Mouse (Mus musculus): Measurements from ENCODE around the gene Tbl2. TPM values are rescaled to one million over a fixed set of nuclear protein-coding genes. Genes with fewer than 3 reads are reported as not detected.

The Tbl2 gene
- polyA plus RNA-seq, 1 experiment from 2014 or later = 33.4 TPM

- no peak for ATAC-seq (ENCODE audit: insufficient number of reproducible peaks, low FRiP score, low TSS enrichment, low read depth)
- H3K9ac ChIP-seq = no peak overlapping the region
- H3K4me1 ChIP-seq = no peaks in the 10 kb centered on the region
- H3K27me3 ChIP-seq = no peaks in the 10 kb centered on the region
- WGBS = 81% methylated on average over 4 of the region's 4 CpGs
- peaks cover 77% of the 10 kb centered on the region for H3K36me3 ChIP-seq
- no peak overlapping the region for H3K4me2 ChIP-seq
- H3K9me3 ChIP-seq = no peaks in the 10 kb centered on the region
- no peak overlapping the region for H3K4me3 ChIP-seq
- H3K27ac ChIP-seq = no peak overlapping the region
Measured at GRCm38 (mm10) chr5:135161221-135161620, 11.8 kb downstream of the Tbl2 start.

DNA sequence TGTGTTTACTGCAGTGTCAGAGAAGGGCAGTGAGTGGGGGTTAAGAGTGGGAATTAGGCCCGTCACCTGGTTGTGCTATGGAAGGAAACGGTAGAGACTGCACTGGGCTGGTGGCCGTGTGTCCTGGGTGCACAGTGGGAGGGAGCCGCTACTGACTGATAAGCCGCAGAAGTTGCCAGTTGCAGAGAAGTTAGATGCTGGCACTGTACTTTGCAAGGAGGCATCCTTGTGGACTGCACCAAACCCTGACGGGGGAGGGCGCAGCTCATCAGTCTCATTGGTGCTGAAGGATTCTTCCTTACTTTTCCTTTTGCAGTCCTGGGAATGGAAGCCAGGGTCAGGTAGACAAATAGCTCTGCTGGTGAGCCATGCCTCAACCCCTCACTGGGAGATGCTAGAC lies 12.2 kb downstream of the Tbl2 start:
- no peak overlapping the region for H3K4me2 ChIP-seq
- no peaks in the 10 kb centered on the region for H3K4me1 ChIP-seq
- ATAC-seq (ENCODE audit: insufficient number of reproducible peaks, low FRiP score, low TSS enrichment, low read depth) = no peak
- no peak overlapping the region for H3K4me3 ChIP-seq
- no peaks in the 10 kb centered on the region for H3K9me3 ChIP-seq
- H3K9ac ChIP-seq = no peak overlapping the region
- H3K27ac ChIP-seq = no peak overlapping the region
- 87% methylated on average over 7 of the region's 7 CpGs for WGBS
- H3K36me3 ChIP-seq = peaks cover 73% of the 10 kb centered on the region
- no peaks in the 10 kb centered on the region for H3K27me3 ChIP-seq

GRCm38 (mm10) chr5:135162361-135162760 lies 12.9 kb downstream of the Tbl2 start:
- ATAC-seq (ENCODE audit: insufficient number of reproducible peaks, low FRiP score, low TSS enrichment, low read depth) = no peak
- Histone ChIP-seq H3K27ac (no peak overlapping the region), H3K4me1 (no peaks in the 10 kb centered on the region), H3K9ac (no peak overlapping the region), H3K27me3 (no peaks in the 10 kb centered on the region), H3K9me3 (no peaks in the 10 kb centered on the region), H3K36me3 (peaks cover 65% of the 10 kb centered on the region), H3K4me2 (no peak overlapping the region), H3K4me3 (no peak overlapping the region)
- WGBS = 91% methylated on average over 8 of the region's 8 CpGs

GRCm38 (mm10) chr5:135162821-135163220 lies 13.4 kb downstream of the Tbl2 start:
- 86% methylated on average over 6 of the region's 6 CpGs for WGBS
- no peak overlapping the region for H3K9ac ChIP-seq
- no peak overlapping the region for H3K27ac ChIP-seq
- peaks cover 62% of the 10 kb centered on the region for H3K36me3 ChIP-seq
- H3K4me3 ChIP-seq = no peak overlapping the region
- H3K9me3 ChIP-seq = no peaks in the 10 kb centered on the region
- peaks cover under 1% of the 10 kb centered on the region for H3K4me1 ChIP-seq
- no peak for ATAC-seq (ENCODE audit: insufficient number of reproducible peaks, low FRiP score, low TSS enrichment, low read depth)
- no peaks in the 10 kb centered on the region for H3K27me3 ChIP-seq
- H3K4me2 ChIP-seq = no peak overlapping the region

DNA sequence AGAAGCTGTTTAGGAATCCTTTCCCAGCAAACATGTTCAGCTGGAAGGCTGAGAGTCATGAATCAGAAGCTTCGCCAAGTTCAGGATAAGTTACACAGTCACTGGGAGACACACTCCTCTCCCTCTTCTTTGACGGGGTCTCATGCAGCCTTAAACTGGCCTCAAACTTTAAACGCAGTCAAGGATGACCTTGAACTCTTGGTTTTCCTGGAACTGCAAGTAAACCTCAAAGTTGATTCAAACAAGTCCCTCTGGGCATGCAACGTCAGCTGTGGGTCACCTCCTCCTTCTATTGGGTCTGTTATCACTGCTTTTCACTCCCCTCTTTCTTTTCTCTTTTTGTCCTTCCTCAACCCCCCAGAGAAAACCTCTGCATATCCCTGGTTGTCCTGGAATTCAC lies 17.5 kb downstream of the Tbl2 start:
- no peaks in the 10 kb centered on the region for H3K27me3 ChIP-seq
- no peak overlapping the region for H3K4me3 ChIP-seq
- H3K9me3 ChIP-seq = no peaks in the 10 kb centered on the region
- peaks cover 13% of the 10 kb centered on the region for H3K4me1 ChIP-seq
- ATAC-seq (ENCODE audit: insufficient number of reproducible peaks, low FRiP score, low TSS enrichment, low read depth) = no peak
- H3K4me2 ChIP-seq = no peak overlapping the region
- no peak overlapping the region for H3K9ac ChIP-seq
- 88% methylated on average over 4 of the region's 4 CpGs for WGBS
- H3K27ac ChIP-seq = no peak overlapping the region
- H3K36me3 ChIP-seq = peaks cover 38% of the 10 kb centered on the region

DNA sequence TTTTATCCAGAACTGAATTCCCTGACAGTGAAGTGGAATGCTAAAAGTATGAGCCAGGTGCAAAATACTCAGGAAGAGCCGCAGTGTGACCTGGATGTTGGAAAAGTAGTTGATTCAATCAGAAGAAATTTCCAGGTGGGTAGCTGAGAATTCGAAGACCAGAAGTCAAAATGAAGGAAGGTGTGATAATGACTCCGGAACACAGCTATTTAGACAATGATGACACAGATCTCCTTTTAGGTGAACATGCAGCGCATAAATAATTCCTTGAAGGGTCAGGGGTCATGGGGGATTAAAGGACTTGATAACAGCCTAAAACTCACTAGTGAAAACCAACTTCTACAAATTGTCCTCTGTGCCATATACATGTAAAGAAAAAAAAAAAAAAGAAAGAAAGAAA lies 18.0 kb downstream of the Tbl2 start:
- Histone ChIP-seq H3K4me1 (peaks cover 13% of the 10 kb centered on the region), H3K36me3 (peaks cover 38% of the 10 kb centered on the region), H3K4me3 (peak overlapping the region; percentile 65; the same call in 1 of the 2 replicates), H3K9me3 (no peaks in the 10 kb centered on the region), H3K27me3 (no peaks in the 10 kb centered on the region), H3K27ac (no peak overlapping the region), H3K9ac (no peak overlapping the region), H3K4me2 (no peak overlapping the region)
- WGBS = 91% methylated on average over 4 of the region's 4 CpGs
- ATAC-seq (ENCODE audit: insufficient number of reproducible peaks, low FRiP score, low TSS enrichment, low read depth) = no peak

DNA sequence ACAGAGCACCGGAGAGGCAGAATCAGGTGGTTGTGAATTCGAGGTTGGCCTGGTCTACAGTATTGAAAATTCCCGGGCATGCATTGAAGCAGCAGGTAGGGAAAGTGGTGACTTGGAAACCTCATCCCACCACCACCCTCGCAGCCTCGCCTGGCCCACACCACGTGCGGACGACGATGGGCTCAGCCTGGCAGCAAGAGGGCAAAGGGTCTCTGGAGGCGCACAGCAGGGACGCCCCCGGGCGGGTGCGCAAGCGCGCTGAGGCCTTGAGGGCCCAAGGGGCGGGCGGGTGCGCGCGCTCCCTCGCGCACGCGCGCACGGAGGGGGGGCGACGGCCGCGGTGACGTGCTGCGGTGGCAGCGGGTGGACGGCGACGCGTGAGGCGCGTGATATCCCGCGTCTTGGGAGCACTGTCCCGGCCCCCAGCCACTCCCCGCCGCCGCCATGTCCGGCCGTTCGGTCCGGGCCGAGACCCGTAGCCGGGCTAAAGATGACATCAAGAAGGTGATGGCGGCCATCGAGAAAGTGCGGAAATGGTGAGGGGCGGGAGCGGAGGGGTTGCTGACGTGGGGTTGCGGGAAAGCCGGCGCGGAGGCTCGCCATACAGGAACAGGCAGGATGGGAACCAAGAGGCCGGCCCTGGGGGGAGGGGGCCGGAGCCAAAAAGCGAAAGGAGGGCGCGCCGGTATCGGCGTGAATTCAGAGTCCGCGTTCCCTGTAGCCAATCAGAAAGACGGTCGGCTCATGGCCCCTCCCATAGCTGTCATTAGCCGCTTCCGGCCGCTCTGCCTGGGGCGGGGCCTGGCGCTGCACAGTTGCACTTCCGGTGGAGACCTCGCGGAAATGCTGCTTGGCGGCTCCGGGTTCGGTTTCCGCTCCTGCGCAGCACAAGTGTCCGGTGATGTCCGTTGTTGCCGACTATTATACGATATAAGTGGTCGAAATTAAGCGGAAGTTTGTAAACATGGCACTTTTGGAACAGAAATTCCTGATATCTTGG lies 18.9 kb downstream of the Tbl2 start, which contains the start of gene Bcl7b:
Bcl7b (plus strand) TSS at position 221 of the 1,000 bp plus-strand sequence.
- Histone ChIP-seq H3K4me1 (peaks cover 13% of the 10 kb centered on the region), H3K9me3 (no peaks in the 10 kb centered on the region), H3K27ac (peak within 1 kb of the TSS; percentile 99), H3K9ac (peak within 1 kb of the TSS; percentile 82), H3K4me2 (peak within 1 kb of the TSS; percentile 73), H3K27me3 (no peaks in the 10 kb centered on the region), H3K4me3 (peak within 1 kb of the TSS; percentile 65), H3K36me3 (peaks cover 38% of the 10 kb centered on the region)
- peak; percentile 98 for ATAC-seq (ENCODE audit: insufficient number of reproducible peaks, low FRiP score, low TSS enrichment, low read depth)
- WGBS = 2% methylated on average over 87 of the region's 95 CpGs

- Histone ChIP-seq H3K9me3 (no peaks in the 10 kb centered on the region), H3K27ac (no peak overlapping the region), H3K36me3 (peaks cover 39% of the 10 kb centered on the region), H3K4me2 (peak overlapping the region; percentile 73), H3K27me3 (no peaks in the 10 kb centered on the region), H3K9ac (peak overlapping the region; percentile 46), H3K4me1 (peaks cover 13% of the 10 kb centered on the region), H3K4me3 (peak overlapping the region; percentile 65)
- WGBS = 88% methylated on average over 5 of the region's 5 CpGs
- no peak for ATAC-seq (ENCODE audit: insufficient number of reproducible peaks, low FRiP score, low TSS enrichment, low read depth)
Measured at GRCm38 (mm10) chr5:135169479-135169878, 20.0 kb downstream of the Tbl2 start.

DNA sequence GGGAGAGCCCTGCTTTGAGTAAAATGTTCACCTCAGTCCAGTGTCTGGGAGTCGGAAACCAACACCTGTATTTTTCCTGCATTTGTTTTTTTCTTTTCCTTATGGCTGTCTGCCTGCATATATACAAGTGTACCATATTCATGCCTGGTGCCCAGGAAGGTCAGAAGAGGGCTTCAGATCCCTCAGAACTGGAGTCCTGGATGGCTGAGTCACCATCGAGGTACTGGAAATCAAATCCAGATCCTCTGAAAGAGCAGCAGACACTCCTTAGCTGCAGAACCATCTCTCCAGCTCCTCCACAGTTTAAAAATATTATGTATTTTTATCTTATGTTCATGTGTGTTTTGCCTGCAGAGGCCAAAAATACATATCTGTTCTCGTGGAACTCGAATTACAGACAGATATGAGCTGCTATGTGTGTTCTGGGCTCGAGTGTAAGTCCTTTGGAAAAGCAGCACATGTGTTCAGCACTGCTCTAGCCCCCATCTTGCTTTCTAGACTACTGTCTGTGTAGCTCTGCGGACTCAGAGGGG lies 22.3 kb downstream of the Tbl2 start:
- Histone ChIP-seq H3K27ac (no peak overlapping the region), H3K36me3 (peaks cover 57% of the 10 kb centered on the region), H3K4me3 (no peak overlapping the region), H3K4me1 (peaks cover 13% of the 10 kb centered on the region), H3K9me3 (no peaks in the 10 kb centered on the region), H3K9ac (no peak overlapping the region), H3K27me3 (no peaks in the 10 kb centered on the region), H3K4me2 (no peak overlapping the region)
- ATAC-seq (ENCODE audit: insufficient number of reproducible peaks, low FRiP score, low TSS enrichment, low read depth) = no peak
- WGBS = 84% methylated on average over 6 of the region's 6 CpGs

DNA sequence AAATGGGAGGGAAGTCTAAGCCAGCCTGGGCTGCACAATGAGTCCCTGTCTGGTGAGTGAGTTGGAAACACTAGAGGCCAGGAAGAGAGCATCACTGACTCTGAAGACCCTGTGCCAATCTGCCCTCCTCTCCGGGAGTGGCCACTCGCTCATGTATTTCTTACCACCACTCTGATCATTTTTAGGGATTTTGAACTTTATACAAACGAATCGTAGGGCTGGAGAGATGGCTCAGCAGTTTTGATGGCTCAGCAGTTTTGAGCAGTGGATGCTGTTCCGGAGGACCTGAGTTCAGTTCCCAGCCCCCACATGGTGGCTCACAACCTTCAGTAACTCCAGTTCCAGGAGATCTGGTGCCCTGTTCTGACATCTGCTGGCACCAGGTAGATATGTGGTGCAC lies 23.5 kb downstream of the Tbl2 start:
- Histone ChIP-seq H3K27ac (no peak overlapping the region), H3K4me1 (peaks cover 11% of the 10 kb centered on the region), H3K4me2 (no peak overlapping the region), H3K4me3 (no peak overlapping the region), H3K36me3 (peaks cover 69% of the 10 kb centered on the region), H3K27me3 (no peaks in the 10 kb centered on the region), H3K9me3 (no peaks in the 10 kb centered on the region), H3K9ac (no peak overlapping the region)
- ATAC-seq (ENCODE audit: insufficient number of reproducible peaks, low FRiP score, low TSS enrichment, low read depth) = no peak
- 93% methylated on average over 5 of the region's 5 CpGs for WGBS

DNA sequence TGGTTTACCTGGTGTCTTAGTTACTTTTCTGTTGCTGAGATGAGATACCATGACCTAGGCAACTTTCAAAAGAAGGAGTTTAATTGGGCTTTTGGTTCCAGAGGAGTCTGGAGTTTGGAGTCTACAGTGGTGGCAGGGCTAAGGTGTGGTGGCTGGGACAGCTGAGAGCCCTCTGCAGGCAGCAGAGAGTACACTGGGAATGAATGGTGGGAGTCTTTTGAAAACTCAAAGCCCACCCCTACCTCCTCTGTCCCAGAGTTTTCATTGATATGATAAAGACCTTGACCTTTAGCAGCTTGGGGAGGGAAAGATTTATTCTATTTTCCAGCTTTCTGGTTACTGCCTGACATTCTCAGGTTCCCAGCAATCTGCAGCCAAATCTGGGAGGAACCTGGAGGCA lies 25.6 kb downstream of the Tbl2 start:
- no peak for ATAC-seq (ENCODE audit: insufficient number of reproducible peaks, low FRiP score, low TSS enrichment, low read depth)
- Histone ChIP-seq H3K27me3 (no peaks in the 10 kb centered on the region), H3K4me3 (no peak overlapping the region)

DNA sequence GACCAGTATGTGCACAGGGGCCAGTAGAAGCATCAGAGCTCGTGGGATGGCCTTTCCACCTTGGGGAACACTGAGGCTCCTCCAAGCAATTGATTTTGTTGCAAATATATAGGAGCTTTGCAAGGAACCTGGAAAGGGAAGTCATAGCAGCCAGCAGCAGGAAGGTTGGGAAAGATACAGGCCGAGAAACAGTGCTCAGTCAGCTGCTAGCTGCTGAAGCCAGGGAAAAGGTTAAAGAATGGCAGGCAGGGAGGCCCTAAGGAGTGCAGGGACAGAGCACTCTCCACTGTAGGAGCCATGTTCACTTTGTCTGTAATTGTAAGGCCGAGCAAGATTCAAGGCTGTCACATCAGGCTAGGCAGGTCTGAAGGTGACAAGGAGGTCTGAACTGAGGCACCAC lies 29.1 kb downstream of the Tbl2 start:
- WGBS = 81% methylated on average over 3 of the region's 3 CpGs
- Histone ChIP-seq H3K27ac (no peak overlapping the region), H3K4me3 (no peak overlapping the region), H3K9ac (no peak overlapping the region), H3K4me1 (no peaks in the 10 kb centered on the region), H3K9me3 (no peaks in the 10 kb centered on the region), H3K4me2 (no peak overlapping the region), H3K27me3 (no peaks in the 10 kb centered on the region), H3K36me3 (peaks cover 85% of the 10 kb centered on the region)
- ATAC-seq (ENCODE audit: insufficient number of reproducible peaks, low FRiP score, low TSS enrichment, low read depth) = no peak

More for the DNA sequence above, 25.6 kb downstream of the Tbl2 start:
- no peak overlapping the region for H3K9ac ChIP-seq
- no peak overlapping the region for H3K4me2 ChIP-seq
- H3K4me1 ChIP-seq = no peaks in the 10 kb centered on the region
- peaks cover 88% of the 10 kb centered on the region for H3K36me3 ChIP-seq
- no peaks in the 10 kb centered on the region for H3K9me3 ChIP-seq
- no peak overlapping the region for H3K27ac ChIP-seq

Measured in limb, embryonic 15.5 days (tissue).